Comparison of ENCODE assay signal across 9 mouse cellular contexts in genomic region chr14:26303111-26303510, GRCm38 (mm10). TPM values are rescaled to one million over a fixed set of nuclear protein-coding genes. Genes with fewer than 3 reads are reported as not detected.
DNase-seq lines count a peak whose midpoint lies in the region; ATAC-seq and TF ChIP-seq lines count a peak whose summit lies in the region.
"Had no signal": no experiment of that assay in that cellular context is flagged by ENCODE, and none has a peak within 500 bp of the region (broad histone marks: within the 10 kb centered on the region; RNA-seq: fewer than 3 reads in every experiment).

No protein-coding gene starts in this region.

- H3K9ac ChIP-seq in intestine, postnatal 0 days (ENCODE audit: low read depth, low read length): no peak overlapping the region

- H3K9me3 ChIP-seq in intestine, postnatal 0 days (ENCODE audit: control insufficient read depth): no peaks in the 10 kb centered on the region
- H3K9me3 ChIP-seq in limb, embryonic 10.5 days (replicated peaks): no peaks in the 10 kb centered on the region

- no peaks in the 10 kb centered on the region for H3K36me3 ChIP-seq in intestine, postnatal 0 days (ENCODE audit: control insufficient read depth, insufficient read depth)
- no peaks in the 10 kb centered on the region for H3K36me3 ChIP-seq in limb, embryonic 10.5 days

- 0 out of 2 replicates have a peak, but pooled peaks have one; percentile 50 for ATAC-seq in intestine, postnatal 0 days
- no peak for ATAC-seq in erythroid progenitor cell, adult 5-6 weeks (replicated peaks; ENCODE audit: low FRiP score, poor library complexity, severe bottlenecking)

- DNase-seq in ovary, adult 18-20 months (ENCODE audit: low spot score): peak; percentile 23
- no peak for DNase-seq in ovary, postnatal 36 days (ENCODE audit: low spot score)
- peak; percentile 32 for DNase-seq in adrenal gland, adult 8-10 months
- peak; percentile 41 for DNase-seq in fibroblast of lung, adult 2 months (ENCODE audit: low read depth)
- peak; percentile 47 for DNase-seq in limb, embryonic 10.5 days (ENCODE audit: low spot score)
- peak; percentile 59 for DNase-seq in retina, postnatal 7 days (ENCODE audit: low read depth, low spot score)

- H3K27me3 ChIP-seq in intestine, postnatal 0 days (replicated peaks; ENCODE audit: control insufficient read depth, insufficient read depth, low read length): no peaks in the 10 kb centered on the region
- H3K27me3 ChIP-seq in limb, embryonic 10.5 days (ENCODE audit: low read depth, poor library complexity, severe bottlenecking): no peaks in the 10 kb centered on the region

- no peak overlapping the region for H3K4me3 ChIP-seq in intestine, postnatal 0 days (ENCODE audit: low read depth, low read length)
- H3K4me3 ChIP-seq in limb, embryonic 10.5 days: no peak overlapping the region

- no peak overlapping the region for H3K27ac ChIP-seq in intestine, postnatal 0 days (ENCODE audit: low read depth, low read length)
- no peak overlapping the region for H3K27ac ChIP-seq in limb, embryonic 10.5 days

- H3K4me1 ChIP-seq in intestine, postnatal 0 days (replicated peaks; ENCODE audit: control insufficient read depth, insufficient read depth, low read length): peaks cover 3% of the 10 kb centered on the region
- no peaks in the 10 kb centered on the region for H3K4me1 ChIP-seq in limb, embryonic 10.5 days

- H3K4me2 ChIP-seq in intestine, postnatal 0 days (replicated peaks; ENCODE audit: low read depth): no peak overlapping the region

- 29% methylated on average over 2 of the region's 2 CpGs for WGBS in intestine, postnatal 0 days
- WGBS in limb, embryonic 10.5 days: 47% methylated on average over 2 of the region's 2 CpGs

- peak; percentile 91 for TF ChIP-seq CTCF in intestine, postnatal 0 days (IDR thresholded peaks at IDR 0.05; ENCODE audit: low read depth)

RNA-seq across cellular contexts. Expression of gene Duxbl3, which starts 45.3 kb away (rescaled TPM):
- under 1 TPM in 1 of 4 experiments, not detected in 3; 0.81 TPM for total RNA-seq in adrenal gland, adult 8-10 months (2022)
- 0.24 and 0.87 TPM in 2 replicates for polyA plus RNA-seq in intestine, postnatal 0 days (2015; fragmentation: Nextera tagmentation; extraction: Ambion mirVana)
- polyA plus RNA-seq in limb, embryonic 10.5 days (2016; fragmentation: Nextera tagmentation; extraction: Ambion mirVana): 2.3 and 3.1 TPM in 2 replicates
- not detected in 2 replicates for total RNA-seq in erythroid progenitor cell, adult 5-6 weeks (2015; ENCODE audit: low replicate concordance)
- total RNA-seq in erythroid progenitor cell, adult 5-6 weeks (2017; ENCODE audit: low replicate concordance): not detected in 2 replicates
- total RNA-seq: neutrophil, adult 5-6 weeks had no signal
